Mouse (Mus musculus) liver, embryonic 14.5 days (tissue): ENCODE data around the gene Ccdc121.

Source experiments
- CTCF ChIP-seq: IDR thresholded peaks from 2 replicates; pipeline ENCODE4 v1.5.1; 2016; ENCODE audit warnings: antibody characterized with exemption, low read depth, control low read depth
- EP300 ChIP-seq: IDR thresholded peaks from 2 replicates; pipeline ENCODE4 v1.6.1; 2016; ENCODE audit warnings: antibody characterized with exemption, low read depth

DNA sequence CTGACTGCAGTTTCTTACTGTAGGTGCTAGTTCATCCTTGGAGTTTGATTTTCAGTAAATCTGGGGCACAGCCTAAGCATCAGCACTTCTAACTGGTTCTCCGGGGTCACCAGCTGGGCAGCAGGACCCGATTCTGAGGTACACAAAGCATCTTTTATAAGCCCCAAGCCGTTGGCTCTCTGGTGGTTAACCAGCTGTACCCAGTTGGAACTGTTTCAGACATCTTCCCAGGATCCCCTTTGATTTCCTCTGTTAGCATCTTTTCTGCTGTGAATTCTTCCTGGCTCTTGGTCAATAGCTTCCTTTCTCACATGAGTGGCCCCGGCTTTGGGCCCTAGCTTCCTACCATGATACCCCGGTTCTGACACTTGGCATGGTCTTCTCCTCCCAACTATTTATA, 26.6 kb downstream of the Ccdc121 start:
- TF ChIP-seq CTCF (no peak), EP300 (no peak)
